Mouse (Mus musculus): Measurements from ENCODE around the gene Becn1. TPM values are rescaled to one million over a fixed set of nuclear protein-coding genes. Genes with fewer than 3 reads are reported as not detected.

Becn1 gene
- total RNA-seq, 2 experiments from 2014 or later: 88.6 to 98.7 TPM

DNA sequence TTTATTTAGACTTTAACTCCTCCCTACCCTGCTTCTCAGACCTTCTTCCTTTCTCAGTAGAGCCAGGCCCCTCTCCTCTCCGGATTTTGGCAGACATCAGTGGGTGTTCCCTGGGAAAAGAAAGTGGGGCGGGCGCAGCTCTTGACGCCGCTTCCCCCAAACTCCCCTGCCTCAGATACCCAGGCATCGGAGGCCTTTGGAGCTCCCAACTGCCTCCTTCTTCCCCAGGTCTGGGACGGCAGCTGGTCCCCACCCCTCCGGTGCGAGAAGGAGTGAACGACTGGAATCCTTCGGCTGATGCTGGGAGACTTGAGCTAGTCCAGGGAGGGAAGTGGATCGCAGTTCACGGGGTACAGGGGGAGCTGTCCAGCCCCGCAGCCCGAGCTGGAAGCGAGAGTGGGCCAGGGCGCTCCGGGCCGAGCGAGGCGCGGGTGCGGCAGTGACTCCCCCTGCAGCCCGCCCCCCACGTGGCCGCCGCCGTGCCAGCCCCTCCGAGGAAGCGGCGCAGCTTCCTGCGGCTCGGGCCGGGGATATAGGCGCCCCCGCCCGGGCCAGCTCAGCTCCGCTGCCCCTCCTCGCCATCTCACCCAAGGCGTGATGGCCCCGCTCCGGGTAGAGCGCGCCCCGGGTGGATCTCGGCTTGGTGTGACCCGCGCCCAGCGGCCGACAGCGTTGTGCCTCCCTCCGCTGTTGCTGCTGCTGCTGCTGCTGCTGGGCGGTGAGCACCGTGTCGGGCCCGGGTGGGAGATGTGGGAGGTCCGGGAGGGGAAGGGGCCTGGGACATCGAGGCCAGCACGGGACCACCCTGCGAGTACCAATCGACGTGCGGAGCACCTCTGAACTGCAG, 56.0 kb downstream of the Becn1 start, which contains the start of gene Ramp2:
TSS of gene Ramp2 (plus strand) at position 174 of the 847 bp plus-strand sequence.
- DNase-seq: peak; percentile 75 to 85
- intact Hi-C loops (cut with DNase I): no loop called here

DNA sequence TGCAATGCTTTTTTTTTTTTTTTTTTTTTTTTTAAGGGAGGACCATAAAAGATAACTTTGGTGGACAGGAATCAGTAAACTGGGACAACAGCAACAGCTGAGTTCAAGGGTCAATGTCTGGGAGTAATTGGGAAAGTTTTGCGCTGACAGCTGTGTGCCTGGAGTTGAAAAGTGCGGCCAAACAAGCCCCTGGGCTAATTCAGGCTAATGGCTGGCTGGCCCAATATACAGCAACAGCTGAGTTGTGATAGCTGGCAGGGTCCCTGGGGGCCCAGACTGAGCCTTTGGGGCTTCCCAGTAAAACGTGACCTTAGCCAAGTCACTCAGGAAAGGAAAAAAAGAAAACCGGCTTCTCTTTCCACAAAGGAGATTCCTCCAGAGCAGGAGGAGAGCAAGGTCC, 57.0 kb downstream of the Becn1 start:
- peak; percentile 50 to 57 for DNase-seq
- intact Hi-C loops (cut with DNase I): no loop called here

DNA sequence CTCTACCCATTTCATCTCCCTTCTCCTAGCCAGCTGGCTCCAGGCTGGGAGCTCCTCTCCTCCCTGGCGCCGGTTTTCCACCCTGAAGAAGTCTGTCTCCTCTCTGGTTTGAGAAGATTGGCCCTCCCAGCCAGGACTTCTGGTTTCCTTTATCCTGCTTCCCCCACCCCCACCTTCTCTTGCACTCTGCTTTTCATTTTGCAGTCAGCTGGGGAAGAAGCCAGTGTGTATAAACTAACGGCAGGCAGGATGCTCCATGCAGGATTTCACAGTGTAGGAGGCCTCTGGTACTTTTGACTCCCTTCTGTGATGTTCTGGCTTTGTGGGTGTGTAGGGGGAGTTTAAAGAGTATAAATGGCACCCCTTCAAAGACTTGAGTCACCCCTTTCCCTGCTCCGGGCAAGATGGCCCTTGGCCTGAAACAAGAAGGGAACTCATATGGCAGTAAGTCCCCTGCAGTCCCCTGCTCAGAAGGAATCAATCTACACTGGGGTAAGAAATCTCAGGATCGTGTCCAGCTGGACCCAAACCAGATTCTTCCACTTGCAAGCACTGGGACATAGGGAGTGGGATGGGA, 63.9 kb downstream of the Becn1 start:
- DNase-seq: peak; percentile 26 to 42
- intact Hi-C loops (cut with DNase I): no loop called here

DNA sequence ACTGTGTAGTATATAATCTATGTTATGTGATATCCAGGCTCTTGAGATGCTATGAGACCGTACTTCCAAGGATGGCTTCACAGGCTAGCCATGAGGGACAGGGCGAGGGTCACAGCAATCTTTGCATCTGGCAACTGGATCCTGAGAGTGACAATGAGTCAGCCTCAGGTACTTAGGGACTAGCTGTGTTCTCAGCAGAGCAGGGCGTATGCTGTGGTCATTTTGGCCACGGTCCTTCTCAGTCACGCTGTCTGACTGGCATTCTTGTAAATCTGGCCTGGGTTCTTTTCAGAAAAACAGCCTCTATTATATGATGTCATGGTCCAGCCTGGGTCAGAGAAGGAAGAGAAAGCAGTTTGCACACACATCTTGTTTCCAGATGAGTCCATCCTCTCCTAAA, 65.3 kb downstream of the Becn1 start:
- DNase-seq: no peak
- intact Hi-C loops (cut with DNase I): no loop called here

Other genes starting within 250 kb of the Becn1 start
- 10 to 100 TPM in 1 of 2 experiments, 1 to 10 TPM in 1; 9.1 to 10.1 TPM for gene Naglu, start 232.3 kb downstream of the Becn1 start, total RNA-seq (2021)
- under 1 TPM; 0.46 to 0.58 TPM for gene Hsd17b1, start 223.9 kb downstream of the Becn1 start, total RNA-seq (2021)
- 10 to 100 TPM; 17.2 to 18.8 TPM for gene Coasy, start 219.7 kb downstream of the Becn1 start, total RNA-seq (2021)
- 10 to 100 TPM; 18.8 to 23.1 TPM for gene Mlx, start 215.0 kb downstream of the Becn1 start, total RNA-seq (2021)
- gene Psmc3ip, start 206.8 kb downstream of the Becn1 start, total RNA-seq (2021): 1 to 10 TPM; 1.9 to 4.1 TPM
- 10 to 100 TPM; 34.2 to 36.3 TPM for gene Retreg3, start 182.4 kb downstream of the Becn1 start, total RNA-seq (2021)
- gene Tubg1, start 182.3 kb downstream of the Becn1 start, total RNA-seq (2021): 10 to 100 TPM; 23.2 to 24.1 TPM
- gene Tubg2, start 146.4 kb downstream of the Becn1 start, total RNA-seq (2021): 1 to 10 TPM; 3.7 to 3.9 TPM
- 1 to 10 TPM; 1.5 to 1.7 TPM for gene Cntnap1, start 131.8 kb downstream of the Becn1 start, total RNA-seq (2021)
- 10 to 100 TPM; 25.0 to 27.7 TPM for gene Plekhh3, start 130.9 kb downstream of the Becn1 start, total RNA-seq (2021)
- gene Ccr10, start 126.8 kb downstream of the Becn1 start, total RNA-seq (2021): under 1 TPM in 1 of 2 experiments, not detected in 1; 0.24 TPM
- gene Ezh1, start 75.8 kb downstream of the Becn1 start, total RNA-seq (2021): 10 to 100 TPM; 34.8 to 36.7 TPM
- 100 to 1,000 TPM in 1 of 2 experiments, 10 to 100 TPM in 1; 88.9 to 132 TPM for gene Ramp2, start 56.3 kb downstream of the Becn1 start, total RNA-seq (2021)
- gene Vps25, start 48.6 kb downstream of the Becn1 start, total RNA-seq (2021): 10 to 100 TPM; 84.6 to 95.8 TPM
- gene Wnk4, start 41.7 kb downstream of the Becn1 start, total RNA-seq (2021): 10 to 100 TPM; 18.5 to 19.8 TPM
- under 1 TPM; 0.11 to 0.35 TPM for gene Cntd1, start 23.3 kb downstream of the Becn1 start, total RNA-seq (2021)
- gene Coa3, start 23.2 kb downstream of the Becn1 start, total RNA-seq (2021): 10 to 100 TPM; 90.1 to 92.7 TPM
- 10 to 100 TPM; 73.9 to 85.2 TPM for gene Psme3, start 13.9 kb upstream of the Becn1 start, total RNA-seq (2021)
- 1 to 10 TPM; 1.8 to 2.2 TPM for gene Aoc2, start 22.8 kb upstream of the Becn1 start, total RNA-seq (2021)
- 10 to 100 TPM; 13.5 to 16.7 TPM for gene Aoc3, start 28.3 kb upstream of the Becn1 start, total RNA-seq (2021)
- not detected for gene G6pc, start 65.3 kb upstream of the Becn1 start, total RNA-seq (2021)
- gene Aarsd1, start 115.3 kb upstream of the Becn1 start, total RNA-seq (2021): 10 to 100 TPM; 18.6 to 22.8 TPM
- 10 to 100 TPM in 1 of 2 experiments, 1 to 10 TPM in 1; 8.0 to 10.3 TPM for gene Gm27029, start 122.5 kb upstream of the Becn1 start, total RNA-seq (2021)
- 10 to 100 TPM; 12.2 to 12.4 TPM for gene Rundc1, start 122.8 kb upstream of the Becn1 start, total RNA-seq (2021)
- gene Ptges3l, start 123.0 kb upstream of the Becn1 start, total RNA-seq (2021): 10 to 100 TPM; 50.6 to 66.9 TPM
- 10 to 100 TPM; 48.2 to 52.4 TPM for gene Rpl27, start 140.0 kb upstream of the Becn1 start, total RNA-seq (2021)
- 10 to 100 TPM; 13.3 to 15.6 TPM for gene Ifi35, start 146.1 kb upstream of the Becn1 start, total RNA-seq (2021)
- 1 to 10 TPM; 5.6 to 6.2 TPM for gene Rnd2, start 162.7 kb upstream of the Becn1 start, total RNA-seq (2021)
- gene Vat1, start 163.9 kb upstream of the Becn1 start, total RNA-seq (2021): 10 to 100 TPM; 22.0 to 24.9 TPM
- under 1 TPM; 0.31 to 0.51 TPM for gene Brca1, start 249.7 kb upstream of the Becn1 start, total RNA-seq (2021)
- gene Nbr1, start 249.9 kb upstream of the Becn1 start, total RNA-seq (2021): 10 to 100 TPM; 94.3 to 99.5 TPM